Mouse (Mus musculus): ENCODE measurements around the gene Pik3r2.

DNA sequence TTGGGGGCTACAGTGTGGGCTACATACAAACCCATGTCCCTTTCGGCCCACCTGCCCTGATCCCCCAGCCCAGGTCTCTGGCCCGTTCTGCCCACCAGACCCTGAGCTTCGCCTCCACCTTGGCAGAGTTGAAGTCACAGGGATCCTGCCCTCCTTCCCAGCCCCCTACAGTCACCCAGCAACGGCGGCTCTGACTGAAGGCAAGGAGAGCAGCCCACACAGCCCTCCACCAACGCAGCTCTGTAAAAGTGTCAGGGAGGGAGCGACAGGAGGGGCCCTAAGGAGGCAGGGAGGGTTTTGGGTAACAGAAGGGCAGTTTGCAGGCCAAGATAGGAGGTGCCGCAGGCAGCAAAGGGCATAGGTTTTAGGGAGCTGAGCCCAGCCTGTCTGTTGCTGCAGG is 14.3 kb upstream of the Pik3r2 start:
- TF ChIP-seq GATA1 (IDR thresholded peaks at IDR 0.05; ENCODE audit: borderline replicate concordance, low read length), result no peak
- no peak for TF ChIP-seq FLI1 (IDR thresholded peaks at IDR 0.05; ENCODE audit: low read length)
